Mouse (Mus musculus) c-Kit-positive CD71-negative TER-119-negative erythroid progenitor cells, embryonic 14.5 days (primary cell): Measurements from ENCODE around the gene Pla2g4d.
"Not testable (repeated sequence)": the region's sequence is repeated elsewhere in the genome, so short reads cannot be mapped to it uniquely, and the experiment has no call there.

ENCODE experiments used
- DNase-seq: peaks from one replicate; pipeline ENCODE4 v3.0.0-alpha.2; 2013; ENCODE audit warnings: low read depth

Gene Pla2g4d

DNA sequence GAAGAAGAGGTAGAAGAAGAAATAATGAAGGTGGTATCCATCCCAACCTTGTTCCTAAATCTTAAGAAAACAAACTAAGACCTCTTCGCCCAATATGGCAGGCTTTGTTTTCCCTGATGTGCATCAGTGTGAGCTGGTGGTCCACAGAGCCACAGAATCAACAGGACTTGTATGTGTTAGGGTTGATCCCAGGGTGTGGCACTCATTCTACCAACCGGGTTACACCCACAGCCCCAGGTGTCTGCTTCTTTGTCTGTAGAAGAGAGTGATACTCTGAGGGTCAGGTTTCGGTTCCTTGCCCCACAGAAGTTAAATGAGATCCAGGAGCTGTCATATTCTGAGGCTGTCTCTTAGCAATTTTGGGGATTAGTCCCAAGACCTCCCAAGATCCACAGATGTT is 27.7 kb downstream of the Pla2g4d start:
- DNase-seq = no peak

DNA sequence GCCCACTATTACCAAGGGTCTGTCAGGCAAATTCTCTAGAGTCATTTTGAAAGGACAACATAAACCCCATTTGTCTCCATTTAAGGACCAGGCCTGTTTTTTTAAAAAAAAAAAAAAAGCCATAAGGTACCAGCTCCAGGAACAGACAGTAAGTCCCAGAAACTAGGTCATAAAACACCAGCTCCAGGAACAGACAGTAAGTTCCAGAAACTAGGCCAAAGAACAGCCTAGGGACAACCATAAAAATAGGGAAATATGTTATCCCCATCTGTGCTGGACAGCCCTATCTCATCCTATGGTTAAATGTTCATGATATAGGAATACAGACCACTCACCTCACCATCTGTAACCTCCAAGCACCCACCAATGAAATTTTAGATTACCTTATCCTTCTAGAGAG is 32.7 kb downstream of the Pla2g4d start:
- no peak for DNase-seq

GRCm38 (mm10) chr2:120252644-120253043 is 36.4 kb downstream of the Pla2g4d start:
- no peak for DNase-seq

- no peak for DNase-seq
These were observed 43.5 kb downstream of the Pla2g4d start for GRCm38 (mm10) chr2:120245421-120246016.

- no peak for DNase-seq
These were observed 44.1 kb downstream of the Pla2g4d start, which contains the start of gene Pla2g4e for GRCm38 (mm10) chr2:120244679-120245420. Gene Pla2g4e (minus strand): TSS chr2:120245335.

- no peak for DNase-seq
These were observed 45.0 kb downstream of the Pla2g4d start for GRCm38 (mm10) chr2:120243995-120244394.

DNA sequence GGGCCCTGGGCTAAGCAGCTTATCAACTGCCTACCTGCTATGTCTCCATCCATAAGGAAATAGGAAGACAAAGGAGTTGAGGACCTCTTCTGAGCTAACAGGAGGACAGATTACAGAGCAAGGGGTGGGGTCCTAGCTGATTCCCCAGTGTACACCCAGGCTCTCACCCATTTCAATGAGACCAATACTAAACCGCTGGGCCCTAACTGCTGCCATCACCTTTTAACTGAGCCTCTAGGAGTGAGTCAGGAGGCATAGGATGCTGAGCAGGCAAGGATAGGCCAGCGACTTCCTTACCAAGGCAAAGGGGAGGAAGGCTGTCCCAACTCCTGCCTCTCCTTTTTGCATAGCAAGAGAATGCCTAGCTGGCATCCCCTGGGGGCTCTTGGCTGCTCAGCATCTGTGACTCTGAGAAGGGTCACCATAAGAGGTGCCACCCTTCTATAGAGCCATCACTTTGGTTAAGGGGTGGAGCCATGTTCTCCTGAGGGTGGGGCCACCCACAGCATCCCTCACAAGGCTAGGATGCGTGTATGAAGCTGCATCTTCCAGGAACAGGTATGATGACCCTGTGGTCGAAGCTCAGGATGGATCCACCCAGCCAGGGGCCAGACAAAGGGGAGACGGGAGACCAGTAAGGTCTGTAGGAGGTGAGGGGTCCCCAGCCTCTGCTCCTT is 46.1 kb downstream of the Pla2g4d start:
- no peak for DNase-seq

- DNase-seq = not testable (repeated sequence)
These were observed 50.3 kb downstream of the Pla2g4d start for GRCm38 (mm10) chr2:120238733-120239132.

DNA sequence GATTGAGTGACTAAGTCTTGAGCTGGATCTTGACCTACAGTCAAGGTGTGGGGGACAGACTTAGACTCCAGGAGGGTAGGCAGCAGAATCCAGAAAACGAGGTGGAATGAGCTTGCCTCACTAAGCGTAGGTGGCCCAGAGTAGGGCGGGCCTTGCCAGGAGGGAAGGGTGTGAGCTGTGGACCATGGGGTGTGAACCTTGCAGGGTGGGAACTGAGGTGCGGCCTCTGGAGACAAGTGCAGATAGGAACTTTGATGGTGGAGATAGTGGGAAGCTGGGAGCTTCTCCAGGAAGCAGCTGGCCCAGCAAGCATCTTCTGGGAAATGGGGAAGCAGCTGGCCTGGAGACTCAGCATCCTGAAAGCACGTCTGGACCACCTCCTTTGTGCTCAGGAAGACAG is 51.2 kb downstream of the Pla2g4d start:
- no peak for DNase-seq

- DNase-seq = no peak
These were observed 52.9 kb downstream of the Pla2g4d start for GRCm38 (mm10) chr2:120235947-120236640.

DNA sequence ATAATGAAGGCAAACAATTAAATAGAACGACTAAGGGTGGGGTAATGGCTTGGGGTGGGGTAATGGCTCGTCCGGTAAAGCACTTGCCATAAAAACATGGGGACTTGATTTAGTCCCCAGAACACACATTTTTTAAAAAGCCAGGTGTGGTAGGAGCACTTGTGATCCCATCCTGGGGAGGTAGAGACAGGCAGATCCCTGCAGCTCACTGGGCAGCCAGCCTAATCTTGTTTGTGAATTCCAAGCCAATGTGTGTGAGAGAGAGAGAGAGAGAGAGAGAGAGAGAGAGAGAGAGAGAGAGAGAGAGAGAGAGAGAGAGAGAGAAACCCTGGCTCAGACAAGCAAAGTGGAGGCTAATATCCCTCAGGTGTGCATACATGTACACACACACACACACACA is 53.6 kb downstream of the Pla2g4d start:
- DNase-seq = no peak

DNA sequence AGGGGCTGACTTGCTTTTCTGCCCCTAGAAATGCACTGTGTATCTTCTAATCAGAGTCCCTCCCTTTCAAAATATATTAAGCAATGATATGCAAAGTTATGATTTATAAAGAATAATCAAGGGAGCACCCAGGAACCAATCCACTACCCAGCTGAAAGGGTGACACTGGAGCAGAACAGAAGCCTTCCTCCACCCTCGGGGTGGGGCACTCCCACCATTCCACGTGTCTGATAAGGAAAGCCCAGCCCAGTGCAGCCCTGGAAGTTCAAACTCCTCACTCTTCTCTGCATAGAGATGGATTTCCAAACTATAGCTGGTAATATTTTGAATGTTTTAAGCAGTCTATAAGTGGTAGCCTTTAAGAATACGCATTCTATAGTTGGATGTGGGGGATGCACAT is 57.4 kb downstream of the Pla2g4d start:
- no peak for DNase-seq
